Mouse (Mus musculus) monocyte, adult 59 days (primary cell): ENCODE measurements around the gene Lrrc3c. TPM values are rescaled to one million over a fixed set of nuclear protein-coding genes. Genes with fewer than 3 reads are reported as not detected.

Source experiments
- total RNA-seq, 2 experiments: library from RNA; stranded (reverse); gene quantifications; one replicate each; pipeline ENCODE4 v1.2.4; 2023

The Lrrc3c gene
- total RNA-seq: not detected

GRCm38 (mm10) chr11:98597991-98598390 lies at the start of gene Lrrc3c:
TSS of gene Lrrc3c (plus strand) at chr11:98598291.

DNA sequence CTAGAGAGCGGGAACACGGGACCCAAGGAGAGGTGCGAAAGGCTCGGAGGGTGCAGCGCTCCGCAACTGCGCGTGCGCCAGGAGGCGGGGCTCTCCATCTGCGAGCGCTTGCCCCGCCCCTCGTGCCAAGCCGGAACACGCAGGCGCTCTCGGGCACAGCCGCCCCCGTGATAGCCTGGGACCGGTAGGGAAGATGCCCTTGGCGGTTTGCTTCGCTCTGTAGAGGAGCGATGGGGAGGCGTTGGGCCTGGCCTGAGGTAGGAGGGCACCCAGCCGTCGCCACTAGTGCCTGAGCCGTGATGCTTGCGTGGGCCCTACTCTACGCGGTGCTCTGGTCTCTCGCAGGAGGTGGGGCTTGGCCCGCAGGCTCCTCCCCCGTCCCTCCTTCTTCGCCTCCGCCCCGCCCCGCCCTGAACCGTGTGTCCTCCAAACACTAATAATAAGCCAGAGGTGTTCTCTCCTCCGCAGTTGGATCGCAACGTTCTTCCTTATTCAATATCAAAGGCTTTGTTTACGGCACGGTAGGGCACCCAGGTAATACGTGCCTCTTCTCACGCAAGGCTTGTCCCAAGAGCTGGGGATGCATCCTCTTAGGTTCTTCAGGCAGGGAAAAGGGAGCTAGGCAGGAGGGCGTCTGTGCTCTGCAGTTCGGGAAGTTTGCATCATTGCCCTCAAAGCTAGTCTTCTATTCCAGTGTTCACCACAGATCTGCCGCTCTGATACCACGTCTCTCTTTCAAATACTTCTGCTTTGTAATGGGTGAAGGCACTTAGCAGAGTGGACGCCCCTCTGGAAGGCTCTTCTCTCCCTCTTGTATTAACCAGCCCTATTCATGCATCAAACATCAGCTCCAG lies 46.9 kb upstream of the Lrrc3c start, which contains the start of gene Zpbp2:
TSS of gene Zpbp2 (plus strand) at position 123 of the 854 bp plus-strand sequence.

DNA sequence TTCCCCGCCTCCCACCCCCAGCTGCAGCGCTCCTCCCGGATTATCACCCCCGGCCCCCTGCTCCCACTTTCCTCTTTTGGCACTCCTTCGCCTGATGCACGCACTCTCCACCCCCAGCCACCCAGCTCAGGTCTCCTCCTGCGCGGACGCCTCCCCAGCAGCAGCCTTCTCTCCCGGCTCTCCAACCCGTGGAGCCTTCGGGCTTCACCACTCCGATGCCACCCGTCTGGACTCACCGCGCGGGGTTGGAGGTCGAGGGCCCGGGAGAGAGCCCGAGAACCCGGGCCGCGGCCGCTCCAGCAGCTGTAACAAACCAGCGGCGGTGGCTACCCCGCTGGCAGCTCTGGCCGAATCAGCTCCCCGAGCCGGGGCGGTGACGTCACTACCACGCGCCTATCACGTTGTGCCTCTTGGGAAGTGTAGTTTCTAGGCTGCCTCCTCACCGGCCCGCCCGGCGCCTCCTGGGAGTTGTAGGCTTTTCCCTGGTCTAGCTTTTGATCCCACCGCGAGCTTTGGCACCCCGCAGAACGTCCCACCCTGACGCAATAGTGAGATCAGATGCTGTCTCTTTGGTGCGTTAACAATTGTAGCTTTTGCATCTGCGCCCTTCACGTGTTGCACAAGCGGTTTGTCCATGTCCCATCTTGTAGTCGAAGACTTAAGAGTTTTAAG lies 11.1 kb upstream of the Lrrc3c start, which contains the start of gene Ormdl3:
TSS of gene Ormdl3 (minus strand) at position 477 of the 672 bp plus-strand sequence.

DNA sequence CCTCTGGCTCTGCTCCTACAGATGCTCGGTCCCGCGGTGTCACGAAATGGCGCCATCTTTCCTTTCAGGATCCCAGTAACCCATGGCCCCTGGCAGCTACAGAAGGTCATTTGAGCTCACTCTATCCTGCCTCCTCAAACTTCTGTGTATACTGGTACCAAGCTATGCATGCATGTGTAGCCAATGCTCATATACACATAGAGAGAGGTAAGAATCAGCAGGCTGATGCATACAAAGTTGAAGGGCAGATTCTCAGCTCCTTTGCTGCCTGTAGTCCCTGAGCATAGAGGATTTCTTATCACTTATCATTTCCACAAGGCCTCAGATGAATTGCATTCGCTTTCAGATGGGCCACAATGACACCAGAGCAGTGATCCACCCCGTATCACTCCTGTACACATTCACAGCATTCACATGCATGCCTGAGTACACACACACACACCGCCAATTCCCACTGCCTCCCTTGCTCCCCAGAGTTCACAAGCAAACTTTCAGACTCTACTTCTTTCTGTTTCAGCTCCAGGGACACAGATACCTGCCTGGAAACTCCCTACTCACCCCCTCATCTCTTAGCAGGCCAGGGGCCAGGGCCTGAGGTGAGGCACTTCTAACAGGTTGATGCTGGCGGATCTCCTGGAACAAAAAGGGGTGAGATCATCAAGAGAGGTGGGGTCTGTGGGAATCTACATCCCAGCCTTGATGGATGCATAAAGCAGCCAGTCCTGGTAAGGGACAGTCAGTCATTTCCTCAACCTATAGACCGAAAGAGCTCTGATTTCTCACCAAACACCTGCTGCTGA lies 27.7 kb downstream of the Lrrc3c start, which contains the start of the genes Gm12355 and Gsdma3:
TSS of gene Gm12355 (minus strand) at position 51 of the 800 bp plus-strand sequence.
TSS of gene Gsdma3 (plus strand) at position 750 of the 800 bp plus-strand sequence.

GRCm38 (mm10) chr11:98646459-98646858 lies 48.4 kb downstream of the Lrrc3c start, which contains the start of gene Gsdma2:
TSS of gene Gsdma2 (plus strand) at chr11:98646759.

Other genes starting within 250 kb of the Lrrc3c start
- not detected for gene Ppp1r1b, start 249.9 kb upstream of the Lrrc3c start, total RNA-seq
- gene Stard3, start 239.9 kb upstream of the Lrrc3c start, total RNA-seq: 10 to 100 TPM; 69.1 to 91.2 TPM
- not detected for gene Tcap, start 214.5 kb upstream of the Lrrc3c start, total RNA-seq
- not detected for gene Pnmt, start 211.8 kb upstream of the Lrrc3c start, total RNA-seq
- 1 to 10 TPM; 4.0 to 4.1 TPM for gene Pgap3, start 197.8 kb upstream of the Lrrc3c start, total RNA-seq
- gene Erbb2, start 185.8 kb upstream of the Lrrc3c start, total RNA-seq: 1 to 10 TPM; 3.2 to 4.6 TPM
- 10 to 100 TPM; 55.1 to 60.0 TPM for gene Mien1, start 159.3 kb upstream of the Lrrc3c start, total RNA-seq
- not detected for gene Grb7, start 151.9 kb upstream of the Lrrc3c start, total RNA-seq
- gene Ikzf3, start 52.3 kb upstream of the Lrrc3c start, total RNA-seq: 10 to 100 TPM; 19.1 to 27.8 TPM
- gene Zpbp2, start 47.2 kb upstream of the Lrrc3c start, total RNA-seq: 1 to 10 TPM in 1 of 2 experiments, not detected in 1; 3.4 TPM
- gene Ormdl3, start 10.9 kb upstream of the Lrrc3c start, total RNA-seq: 10 to 100 TPM; 10.9 to 11.8 TPM
- 10 to 100 TPM; 15.7 to 17.2 TPM for gene Gm12355, start 27.4 kb downstream of the Lrrc3c start, total RNA-seq
- gene Gsdma3, start 28.1 kb downstream of the Lrrc3c start, total RNA-seq: not detected
- gene Gsdma2, start 48.5 kb downstream of the Lrrc3c start, total RNA-seq: not detected
- gene Gsdma, start 66.1 kb downstream of the Lrrc3c start, total RNA-seq: under 1 TPM in 1 of 2 experiments, not detected in 1; 0.24 TPM
- 10 to 100 TPM; 55.3 to 60.4 TPM for gene Psmd3, start 84.3 kb downstream of the Lrrc3c start, total RNA-seq
- not detected for gene Csf3, start 103.0 kb downstream of the Lrrc3c start, total RNA-seq
- 10 to 100 TPM; 42.8 to 50.5 TPM for gene Med24, start 131.1 kb downstream of the Lrrc3c start, total RNA-seq
- 10 to 100 TPM; 17.9 to 20.1 TPM for gene Thra, start 142.3 kb downstream of the Lrrc3c start, total RNA-seq
- gene Nr1d1, start 177.0 kb downstream of the Lrrc3c start, total RNA-seq: 10 to 100 TPM; 21.6 to 27.8 TPM
- gene Msl1, start 197.2 kb downstream of the Lrrc3c start, total RNA-seq: 100 to 1,000 TPM; 121 to 126 TPM
- 10 to 100 TPM; 78.5 to 94.7 TPM for gene Casc3, start 206.6 kb downstream of the Lrrc3c start, total RNA-seq
- gene Rapgefl1, start 238.5 kb downstream of the Lrrc3c start, total RNA-seq: under 1 TPM; 0.33 to 0.50 TPM